Mouse (Mus musculus) layer of hippocampus, postnatal 10 days (tissue): ENCODE measurements around the gene Abhd16a. TPM values are rescaled to one million over a fixed set of nuclear protein-coding genes. Genes with fewer than 3 reads are reported as not detected.
A peak's percentile ranks its signal among the peaks of the same experiment; 100 is the strongest.
"Not testable (repeated sequence)": the region's sequence is repeated elsewhere in the genome, so short reads cannot be mapped to it uniquely, and the experiment has no call there.

ENCODE experiments used
- DNase-seq, 2 experiments: peaks; one replicate each; pipeline ENCODE4 v3.0.0; 2021; ENCODE audit warnings: low spot score in 2 of 2
- total RNA-seq, 2 experiments: library from RNA; stranded (reverse); gene quantifications; 2 replicates each; pipeline ENCODE4 v1.2.3; 2021

Abhd16a gene
- total RNA-seq, 2 experiments from 2014 or later = 77.4 to 79.9 TPM

- DNase-seq = peak in 1 of 2 experiments; percentile 43
These were observed 26.3 kb downstream of the Abhd16a start, which contains the start of gene Ly6g5b for GRCm38 (mm10) chr17:35115046-35116019. Ly6g5b (minus strand) TSS chr17:35115428.

DNA sequence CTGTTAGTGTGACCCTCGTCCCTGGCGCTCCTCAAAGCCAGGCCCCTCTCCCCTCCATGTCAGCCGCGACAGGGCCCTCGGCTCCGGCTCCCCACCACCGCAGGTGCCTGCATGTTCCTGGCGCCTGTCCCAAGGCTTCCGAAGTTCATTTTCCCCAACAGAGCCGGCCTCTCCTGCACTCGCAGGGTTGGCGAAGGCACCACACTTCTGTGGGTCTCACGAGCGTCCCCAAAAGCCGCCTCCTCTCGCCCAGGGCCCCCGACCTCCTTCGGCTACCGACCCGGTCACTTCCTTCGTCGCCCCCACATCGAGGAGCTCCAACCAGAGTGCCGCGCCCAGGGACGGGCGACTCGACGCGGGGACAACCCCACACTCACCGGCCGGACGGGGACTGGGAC, 31.7 kb downstream of the Abhd16a start:
- DNase-seq = no peak

GRCm38 (mm10) chr17:35121143-35121799, 32.2 kb downstream of the Abhd16a start, which contains the start of gene Gpank1:
Gpank1 (plus strand) TSS chr17:35121455.
- peak; percentile 96 to 97 for DNase-seq

- peak; percentile 62 for DNase-seq
These were observed 32.8 kb downstream of the Abhd16a start, which contains the start of gene Csnk2b for GRCm38 (mm10) chr17:35121871-35122303. Csnk2b (minus strand) TSS chr17:35122053.

DNA sequence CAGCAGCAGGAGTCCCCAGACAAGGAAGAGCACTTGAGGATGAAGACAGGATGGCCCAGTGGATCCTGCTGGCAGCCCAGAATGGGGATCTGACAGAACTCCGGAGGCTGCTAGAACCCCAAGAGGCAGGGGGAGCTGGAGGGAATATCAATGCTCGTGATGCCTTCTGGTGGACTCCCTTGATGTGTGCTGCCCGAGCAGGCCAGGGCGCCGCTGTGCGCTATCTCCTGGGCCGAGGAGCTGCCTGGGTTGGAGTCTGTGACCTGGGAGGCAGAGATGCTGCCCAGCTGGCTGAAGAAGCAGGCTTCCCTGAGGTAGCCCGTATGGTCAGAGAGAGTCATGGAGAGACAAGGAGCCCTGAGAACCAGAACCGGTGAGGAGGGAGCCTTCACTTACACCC, 34.2 kb downstream of the Abhd16a start:
- DNase-seq = not testable (repeated sequence)

DNA sequence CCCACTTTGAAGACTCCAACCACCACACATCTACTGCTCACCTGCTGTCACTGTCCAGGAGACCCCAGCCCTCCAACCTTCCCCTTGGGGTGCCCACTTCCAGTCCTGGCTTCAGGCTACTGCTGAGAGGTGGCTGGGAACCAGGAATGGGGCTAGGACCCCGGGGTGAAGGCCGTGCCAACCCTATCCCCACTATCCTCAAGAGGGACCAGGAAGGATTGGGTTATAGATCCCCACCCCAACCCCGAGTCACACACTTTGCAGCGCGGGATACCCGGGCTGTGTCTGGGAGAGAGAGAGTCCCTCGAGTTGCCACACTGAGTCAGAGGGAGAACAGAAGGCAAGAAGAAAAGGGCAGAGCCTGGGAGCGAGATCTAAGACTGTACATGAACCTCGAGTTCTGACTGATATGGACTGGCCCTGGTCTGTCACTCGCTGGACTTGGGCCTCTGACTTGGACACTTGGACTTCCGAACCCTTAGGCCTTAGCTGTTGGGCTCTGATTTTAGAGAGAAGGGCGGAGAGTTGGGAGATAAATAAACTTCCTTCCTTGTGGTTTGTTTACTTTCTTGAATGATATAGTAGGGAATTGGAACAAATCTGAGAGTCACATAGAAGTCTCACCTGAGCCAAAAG, 35.3 kb downstream of the Abhd16a start:
- not testable (repeated sequence) for DNase-seq

GRCm38 (mm10) chr17:35125081-35125480, 36.0 kb downstream of the Abhd16a start:
- DNase-seq = no peak

- no peak for DNase-seq
These were observed 36.5 kb downstream of the Abhd16a start for GRCm38 (mm10) chr17:35125578-35125977.

GRCm38 (mm10) chr17:35126206-35126611, 37.1 kb downstream of the Abhd16a start, which contains the start of gene D17H6S53E:
D17H6S53E (plus strand) TSS chr17:35126373.
- peak; percentile 64 to 77 for DNase-seq

GRCm38 (mm10) chr17:35127017-35127416, 38.0 kb downstream of the Abhd16a start:
- no peak for DNase-seq

DNA sequence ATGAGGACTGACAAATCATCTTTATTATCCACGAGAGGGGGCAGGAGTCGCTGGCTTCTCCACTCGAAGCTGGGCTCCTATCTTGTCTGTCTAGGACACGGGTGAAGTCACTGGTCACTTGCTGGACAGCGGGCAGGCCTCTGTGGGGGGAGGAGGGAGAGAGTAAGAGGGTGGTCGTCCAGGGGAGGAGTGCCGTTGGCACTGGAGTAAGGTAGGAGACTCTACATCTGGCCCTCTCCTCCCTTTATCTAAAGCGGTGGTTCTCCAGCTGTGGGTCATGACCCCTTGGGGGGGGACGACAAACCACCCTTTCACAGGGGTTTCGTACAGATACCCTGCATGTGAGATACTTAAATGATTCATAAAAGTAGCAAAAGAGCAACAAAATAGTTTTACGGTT, 39.9 kb downstream of the Abhd16a start:
- DNase-seq = no peak

DNA sequence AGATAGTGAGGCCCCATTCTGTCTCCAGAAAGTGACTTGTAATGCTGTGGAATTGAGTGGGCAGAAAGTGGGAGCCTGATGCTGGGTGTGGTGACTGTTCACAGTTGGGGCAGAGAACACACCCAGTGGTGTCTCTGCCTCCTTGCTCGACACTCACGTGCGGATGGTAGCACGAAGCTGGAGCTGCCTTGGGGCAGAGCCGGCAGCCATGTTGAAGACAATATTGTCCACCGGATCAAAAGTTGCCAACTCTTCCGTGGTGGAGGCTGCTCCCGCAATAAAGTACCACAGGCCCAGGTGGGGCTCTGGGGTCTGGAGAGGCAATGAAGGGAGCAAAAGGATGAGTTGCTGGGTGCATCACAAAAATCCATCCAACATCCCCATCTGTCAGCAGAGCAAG, 42.0 kb downstream of the Abhd16a start:
- no peak for DNase-seq

DNA sequence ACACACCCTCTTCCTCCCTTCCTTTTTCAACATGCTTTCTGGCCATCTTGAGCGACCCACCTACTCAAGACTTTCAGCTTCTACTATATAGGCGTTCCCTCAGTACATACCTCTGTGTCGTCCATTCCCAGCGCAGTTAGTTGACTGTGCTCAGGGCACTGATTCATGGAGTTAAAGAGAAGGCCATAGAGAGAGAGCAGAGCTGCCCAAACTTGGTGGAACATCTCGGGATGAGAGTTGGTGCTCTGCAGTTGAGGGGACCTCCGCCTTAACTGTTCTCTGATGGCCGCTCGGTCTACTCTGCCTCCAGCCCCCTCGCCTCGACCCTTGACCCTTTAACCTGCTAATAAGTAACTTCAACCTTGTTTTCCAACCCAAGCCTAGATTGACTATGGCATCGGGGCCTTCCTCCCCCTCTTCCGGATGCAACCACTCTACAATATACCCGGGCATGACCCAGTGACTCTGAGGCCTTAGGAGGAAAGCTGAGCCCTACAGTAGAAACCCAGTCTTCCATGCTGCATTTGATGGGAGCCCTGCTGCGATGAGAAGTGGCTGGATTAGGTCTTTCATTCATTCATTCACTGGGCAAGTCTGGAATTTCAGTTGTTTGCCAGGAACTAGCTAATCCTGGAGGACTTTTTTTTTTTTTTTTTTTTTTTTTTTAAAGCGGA, 42.6 kb downstream of the Abhd16a start, which contains the start of gene Apom:
Gene Apom (minus strand): TSS at position 551 of the 674 bp plus-strand sequence.
- DNase-seq = no peak

DNA sequence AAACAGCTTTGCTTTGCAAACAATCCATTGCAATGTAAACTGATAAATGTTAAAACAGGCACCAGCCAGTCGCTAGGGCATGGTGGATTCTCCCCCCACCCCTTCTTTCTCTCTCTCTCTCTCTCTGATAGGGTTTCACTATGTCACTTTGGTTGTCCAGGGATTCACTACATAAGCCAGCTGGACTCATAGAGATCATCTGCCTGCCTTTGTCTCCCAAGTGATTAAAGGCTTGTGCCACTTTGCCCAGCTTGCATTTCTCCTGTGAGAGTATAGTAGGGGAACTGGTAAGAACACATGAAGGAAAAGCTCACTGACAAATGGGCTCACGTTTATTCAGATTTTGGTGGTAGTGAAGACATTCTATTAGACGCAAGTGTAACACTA, 43.1 kb downstream of the Abhd16a start:
- no peak for DNase-seq

DNA sequence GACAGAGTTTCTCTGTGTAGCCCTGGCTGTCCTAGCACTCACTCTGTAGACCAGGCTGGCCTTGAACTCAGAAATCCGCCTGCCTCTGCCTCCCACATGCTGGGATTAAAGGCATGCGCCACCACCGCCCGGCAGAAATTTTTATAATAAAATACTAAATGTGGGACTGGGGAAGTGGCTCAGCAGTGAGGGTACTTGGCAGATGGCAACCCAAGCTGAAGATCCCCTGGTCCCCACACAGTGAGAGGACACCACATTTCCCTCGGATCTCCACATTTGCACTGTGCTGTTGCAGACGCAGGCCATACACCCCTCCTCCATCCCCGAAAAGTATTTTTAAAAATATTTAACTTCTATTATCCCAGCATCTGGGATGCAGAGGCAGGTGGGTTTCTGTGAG, 44.5 kb downstream of the Abhd16a start:
- no peak for DNase-seq

DNA sequence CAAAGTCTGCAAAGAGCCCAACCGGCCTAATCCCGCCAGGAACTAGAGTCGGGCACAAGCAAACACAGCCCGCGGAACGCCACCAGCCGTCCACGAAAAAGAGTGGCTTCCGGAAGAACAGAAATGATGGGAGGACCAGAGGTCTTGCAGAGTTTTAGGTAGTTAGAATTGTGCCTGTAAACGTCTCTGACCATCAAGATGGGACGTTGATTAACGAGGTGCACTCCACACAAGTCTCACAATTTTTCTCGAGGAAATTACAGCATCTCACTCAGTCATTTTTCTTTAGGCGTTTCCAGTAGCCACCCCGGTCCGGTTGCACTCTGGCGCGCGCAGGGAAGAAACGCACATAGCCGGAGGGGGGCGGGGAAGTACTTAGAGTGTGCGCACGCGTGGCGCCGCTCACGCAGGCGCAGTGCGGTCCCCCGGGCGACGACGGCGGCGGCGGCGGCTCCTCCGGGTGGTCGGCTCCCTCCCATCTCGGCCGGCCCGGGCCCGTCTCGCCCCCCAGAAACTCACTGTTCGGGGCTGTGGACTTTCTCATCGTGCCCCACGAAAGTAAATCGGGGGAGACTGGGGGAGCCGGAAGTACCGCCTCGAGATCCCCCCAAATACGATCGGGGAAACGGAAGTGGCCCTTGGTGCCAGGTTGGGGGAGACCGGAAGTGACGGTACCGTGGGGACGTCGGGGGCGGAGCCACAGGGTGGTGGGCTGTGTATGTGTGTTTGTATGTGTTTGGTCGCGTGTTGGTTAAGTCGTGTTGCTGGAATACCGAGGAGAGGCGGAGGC, 45.9 kb downstream of the Abhd16a start, which contains the start of gene Bag6:
Gene Bag6 (plus strand): TSS at position 378 of the 790 bp plus-strand sequence.
- DNase-seq = peak; percentile 95 to 97

DNA sequence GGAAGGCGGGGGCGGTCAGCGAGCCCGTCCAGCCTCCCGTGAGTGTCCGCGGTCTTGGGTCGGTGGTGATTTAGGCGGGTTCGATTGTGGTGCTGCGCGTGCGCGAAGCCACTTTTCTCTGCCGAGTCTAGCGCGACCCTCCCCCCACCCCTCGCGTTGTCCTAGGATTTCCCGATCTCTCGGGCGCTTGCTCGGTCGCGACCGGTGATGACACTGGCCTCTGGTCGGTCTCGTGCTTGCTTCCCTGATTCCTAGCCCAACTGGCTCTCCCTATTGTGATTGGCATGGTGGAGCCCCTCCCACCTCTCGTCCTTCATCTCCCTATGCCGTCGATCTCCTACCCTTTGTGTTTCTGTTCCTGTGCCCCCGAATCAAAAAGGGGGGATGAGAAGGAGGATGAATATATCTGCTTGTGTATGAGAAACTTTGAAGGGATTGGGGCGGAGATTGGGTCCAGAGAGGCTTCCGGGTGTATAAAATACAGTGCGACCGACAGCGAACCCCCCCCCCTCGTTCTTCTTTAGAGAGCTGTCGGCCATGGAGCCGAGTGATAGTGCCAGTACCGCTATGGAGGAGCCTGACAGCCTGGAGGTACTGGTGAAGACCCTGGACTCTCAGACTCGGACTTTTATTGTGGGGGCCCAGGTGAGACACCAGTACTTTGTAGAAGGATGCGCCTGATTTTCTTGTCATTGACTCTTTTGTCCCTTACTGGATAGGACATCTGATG, 46.7 kb downstream of the Abhd16a start:
- no peak for DNase-seq

GRCm38 (mm10) chr17:35139269-35139668, 50.2 kb downstream of the Abhd16a start:
- DNase-seq = no peak

DNA sequence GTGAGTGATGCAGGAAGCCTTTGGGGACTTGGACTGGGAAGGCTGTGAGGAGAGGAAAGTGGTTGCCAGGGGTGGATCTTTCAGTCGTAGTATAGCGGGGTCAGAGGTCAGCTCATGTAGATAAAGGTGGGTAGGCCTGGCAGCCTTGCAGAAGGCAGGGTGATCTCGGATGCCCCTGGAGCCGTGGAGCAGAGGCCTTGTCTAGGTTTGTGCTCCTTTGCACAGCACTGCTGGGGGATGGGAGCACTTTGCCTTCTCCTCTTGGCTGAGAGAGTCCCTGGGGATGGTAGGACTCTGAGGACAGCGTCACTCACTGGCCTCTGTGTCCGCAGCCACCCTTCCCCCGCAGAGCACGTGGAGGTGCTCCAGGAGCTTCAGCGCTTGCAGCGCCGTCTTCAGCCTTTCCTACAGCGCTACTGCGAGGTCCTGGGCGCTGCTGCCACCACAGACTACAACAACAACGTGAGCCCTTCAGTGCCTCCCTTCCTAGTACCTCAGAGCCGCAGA, 51.5 kb downstream of the Abhd16a start:
- DNase-seq = no peak
